7 mouse cellular contexts compared by ENCODE assay signal in genomic region chr13:63916568-63916967, GRCm38 (mm10).
DNase-seq lines count a peak whose midpoint lies in the region; ATAC-seq and TF ChIP-seq lines count a peak whose summit lies in the region.

No protein-coding gene starts in this region.

- no peaks in the 10 kb centered on the region for H3K36me3 ChIP-seq in kidney, adult 2 months (ENCODE audit: control insufficient read depth, insufficient read depth, low read length)
- no peaks in the 10 kb centered on the region for H3K36me3 ChIP-seq in neural tube, embryonic 13.5 days
- H3K36me3 ChIP-seq in intestine, embryonic 16.5 days (ENCODE audit: control insufficient read depth, insufficient read depth, low read length): no peaks in the 10 kb centered on the region
- no peaks in the 10 kb centered on the region for H3K36me3 ChIP-seq in thymus, adult 2 months (ENCODE audit: control insufficient read depth, insufficient read depth, low read length)

- TF ChIP-seq CTCF in kidney, adult 2 months (conservative IDR thresholded peaks at IDR 0.05; ENCODE audit: insufficient read depth, insufficient read length, low read depth, low read length): no peak
- no peak for TF ChIP-seq CTCF in thymus, adult 2 months (IDR thresholded peaks at IDR 0.05; ENCODE audit: borderline replicate concordance, control insufficient read depth, extremely low read depth, insufficient read depth, low read length, poor library complexity)

- peaks cover under 1% of the 10 kb centered on the region; the same call in 1 of the 2 replicates for H3K9me3 ChIP-seq in neural tube, embryonic 13.5 days
- no peaks in the 10 kb centered on the region for H3K9me3 ChIP-seq in intestine, embryonic 16.5 days (ENCODE audit: control insufficient read depth, low read length)

- no peak for TF ChIP-seq POLR2A in kidney, adult 2 months (IDR thresholded peaks at IDR 0.05; ENCODE audit: low read depth, low read length)
- no peak for TF ChIP-seq POLR2A in thymus, adult 2 months (IDR thresholded peaks at IDR 0.05; ENCODE audit: control insufficient read depth, extremely low read depth, insufficient read depth, low read length, poor library complexity)

- no peak for DNase-seq in kidney, adult 2 months
- DNase-seq in kidney, postnatal 25 days: no peak
- no peak for DNase-seq in neural tube, embryonic 10.5 days (ENCODE audit: extremely low spot score, low spot score)
- no peak for DNase-seq in thymus, adult 2 months
- DNase-seq in cerebellum, postnatal 14 days: no peak

- WGBS in kidney, adult 2 months: 92% methylated on average over 8 of the region's 8 CpGs
- WGBS in neural tube, embryonic 13.5 days: 92% methylated on average over 8 of the region's 8 CpGs
- 79% methylated on average over 8 of the region's 8 CpGs for WGBS in intestine, embryonic 16.5 days
- WGBS in thymus, adult 2 months: 91% methylated on average over 8 of the region's 8 CpGs

- H3K9ac ChIP-seq in neural tube, embryonic 13.5 days: no peak overlapping the region
- no peak overlapping the region for H3K9ac ChIP-seq in intestine, embryonic 16.5 days (ENCODE audit: low read depth, low read length)

- ATAC-seq in neural tube, embryonic 13.5 days (ENCODE audit: low read depth): no peak
- no peak for ATAC-seq in intestine, embryonic 16.5 days

- H3K4me3 ChIP-seq in kidney, adult 2 months (ENCODE audit: insufficient read depth, low read depth, low read length): no peak overlapping the region
- no peak overlapping the region for H3K4me3 ChIP-seq in neural tube, embryonic 13.5 days
- no peak overlapping the region for H3K4me3 ChIP-seq in intestine, embryonic 16.5 days (ENCODE audit: low read length)
- H3K4me3 ChIP-seq in thymus, adult 2 months (ENCODE audit: control insufficient read depth, insufficient read depth, low read length): no peak overlapping the region

- H3K27ac ChIP-seq in kidney, adult 2 months (ENCODE audit: insufficient read depth, low read depth, low read length): peak overlapping the region; percentile 88; the same call in 1 of the 2 replicates
- H3K27ac ChIP-seq in neural tube, embryonic 13.5 days (replicated peaks): peak overlapping the region; percentile 67
- H3K27ac ChIP-seq in intestine, embryonic 16.5 days (ENCODE audit: low read length): peak overlapping the region; percentile 85
- no peak overlapping the region for H3K27ac ChIP-seq in thymus, adult 2 months (ENCODE audit: control insufficient read depth, insufficient read depth, low read length)

- no peak overlapping the region for H3K4me2 ChIP-seq in neural tube, embryonic 13.5 days
- no peak overlapping the region for H3K4me2 ChIP-seq in intestine, embryonic 16.5 days (ENCODE audit: low read depth, low read length)

- no peaks in the 10 kb centered on the region for H3K27me3 ChIP-seq in kidney, adult 2 months (replicated peaks; ENCODE audit: control insufficient read depth, insufficient read depth, low read length)
- no peaks in the 10 kb centered on the region for H3K27me3 ChIP-seq in neural tube, embryonic 13.5 days
- H3K27me3 ChIP-seq in intestine, embryonic 16.5 days (replicated peaks; ENCODE audit: control insufficient read depth, insufficient read depth, low read length): no peaks in the 10 kb centered on the region
- no peaks in the 10 kb centered on the region for H3K27me3 ChIP-seq in thymus, adult 2 months (ENCODE audit: control insufficient read depth, insufficient read depth, low read length)

- peaks cover 19% of the 10 kb centered on the region for H3K4me1 ChIP-seq in kidney, adult 2 months (ENCODE audit: control insufficient read depth, insufficient read depth, low read length)
- H3K4me1 ChIP-seq in neural tube, embryonic 13.5 days (replicated peaks): peaks cover 33% of the 10 kb centered on the region
- peaks cover 38% of the 10 kb centered on the region for H3K4me1 ChIP-seq in intestine, embryonic 16.5 days (ENCODE audit: control insufficient read depth, insufficient read depth, low read length)
- no peaks in the 10 kb centered on the region for H3K4me1 ChIP-seq in thymus, adult 2 months (replicated peaks; ENCODE audit: control insufficient read depth, insufficient read depth, low read length)
